Mouse (Mus musculus) intestine, postnatal 0 days (tissue): Measurements from ENCODE around the gene Cdc42. TPM values are rescaled to one million over a fixed set of nuclear protein-coding genes. Genes with fewer than 3 reads are reported as not detected.

Source experiments
- ATAC-seq: fragments of 200-750 bp; cut with Nextera tagmentation; 2 replicates; pipeline ENCODE4 v1.8.0; 2017; ENCODE audit warnings: mild to moderate bottlenecking, moderate TSS enrichment, moderate library complexity
- H3K27ac ChIP-seq: fragments of 300-500 bp; sonication (generic); 2 replicates; pipeline ENCODE4 v1.5.1; 2014; ENCODE audit warnings: mild to moderate bottlenecking, low read depth, low read length, moderate library complexity
- H3K27me3 ChIP-seq: fragments of 300-500 bp; sonication (generic); replicated peaks from 2 replicates; pipeline ENCODE4 v1.6.1; 2014; ENCODE audit warnings: low read length, mixed read lengths; ENCODE audit not compliant: control insufficient read depth, insufficient read depth
- H3K36me3 ChIP-seq: fragments of 300-500 bp; sonication (generic); 2 replicates; pipeline ENCODE4 v1.6.1; 2014; ENCODE audit warnings: mild to moderate bottlenecking, moderate library complexity; ENCODE audit not compliant: control insufficient read depth, insufficient read depth
- H3K4me1 ChIP-seq: fragments of 300-500 bp; sonication (generic); replicated peaks from 2 replicates; pipeline ENCODE4 v1.6.1; 2014; ENCODE audit warnings: antibody characterized with exemption, low read length, mixed read lengths; ENCODE audit not compliant: control insufficient read depth, insufficient read depth
- H3K4me2 ChIP-seq: fragments of 300-500 bp; sonication (generic); replicated peaks from 2 replicates; pipeline ENCODE4 v1.6.1; 2014; ENCODE audit warnings: low read depth, mild to moderate bottlenecking, moderate library complexity
- H3K4me3 ChIP-seq: fragments of 300-500 bp; sonication (generic); 2 replicates; pipeline ENCODE4 v1.5.1; 2014; ENCODE audit warnings: low read depth, low read length
- H3K9ac ChIP-seq: fragments of 300-500 bp; sonication (generic); 2 replicates; pipeline ENCODE4 v1.6.1; 2014; ENCODE audit warnings: mild to moderate bottlenecking, low read depth, low read length
- H3K9me3 ChIP-seq: fragments of 300-500 bp; sonication (generic); 2 replicates; pipeline ENCODE4 v1.6.1; 2016; ENCODE audit warnings: mixed run types; ENCODE audit not compliant: control insufficient read depth
- CTCF ChIP-seq: sonication (generic); IDR thresholded peaks from 2 replicates; pipeline ENCODE4 v1.5.1; 2016; ENCODE audit warnings: low read depth, mild to moderate bottlenecking, control low read depth, antibody characterized with exemption, moderate library complexity
- WGBS: fragments of 180-500 bp; shearing (Covaris S2); extraction: QIAGEN DNeasy Blood & Tissue Kit; methylation state at CpG from one replicate; pipeline ENCODE4 v1.1.7; 2014; 5-methylcytosine and 5-hydroxymethylcytosine counted together
- polyA plus RNA-seq: library from polyadenylated mRNA; unstranded; fragments of >200 nt; fragmentation: Nextera tagmentation; extraction: Ambion mirVana; gene quantifications from 2 replicates; pipeline ENCODE4 v1.2.1, GENCODE M21; 2015

The Cdc42 gene
- polyA plus RNA-seq, 1 experiment from 2014 or later: 471 TPM

DNA sequence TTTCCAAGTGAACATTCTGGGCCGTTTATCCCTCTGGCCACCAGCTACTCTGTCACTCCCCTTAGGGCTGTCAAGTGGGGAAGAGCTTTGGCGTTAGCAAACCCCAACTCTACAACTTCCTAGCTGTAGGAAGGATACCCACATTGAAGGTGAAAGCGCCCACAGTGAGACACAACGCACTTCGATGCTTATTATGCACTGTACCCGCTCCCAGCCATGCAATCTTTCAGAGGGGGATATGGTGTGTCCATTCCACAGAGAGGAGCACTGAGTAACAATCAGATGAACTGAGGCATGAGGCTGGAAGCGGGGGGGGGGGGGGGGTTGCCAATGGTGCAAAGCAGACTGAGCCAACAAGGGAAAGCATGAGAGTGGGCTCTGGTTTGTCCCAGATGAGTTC, 52.5 kb downstream of the Cdc42 start:
- no peak for ATAC-seq

DNA sequence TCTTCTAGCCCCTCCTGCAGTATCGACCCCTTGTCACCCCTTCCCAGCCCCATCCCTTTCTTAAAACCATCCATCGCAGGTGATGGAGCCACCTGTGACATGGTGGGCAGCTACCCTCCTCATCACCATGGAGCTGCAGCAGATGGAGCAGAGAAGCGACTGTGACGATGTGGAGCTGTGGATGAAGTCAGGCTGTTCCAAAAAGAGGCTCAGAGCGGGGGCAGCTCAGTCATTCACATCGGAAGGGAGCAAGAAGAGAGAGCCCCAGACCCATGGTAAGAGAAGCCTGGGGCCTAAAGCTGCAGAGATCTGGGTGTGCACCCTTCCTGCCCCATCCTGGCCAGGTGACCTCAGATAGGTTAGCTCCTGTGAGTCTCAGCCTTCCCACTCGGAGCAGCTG, 53.4 kb downstream of the Cdc42 start:
- WGBS: 87% methylated on average over 7 of the region's 7 CpGs
- no peak for ATAC-seq
- H3K27me3 ChIP-seq: no peaks in the 10 kb centered on the region

More for the DNA sequence above, 52.5 kb downstream of the Cdc42 start:
- H3K27me3 ChIP-seq: no peaks in the 10 kb centered on the region
- H3K4me3 ChIP-seq: no peak overlapping the region
- H3K4me2 ChIP-seq: no peak overlapping the region
- 77% methylated on average over 7 of the region's 7 CpGs for WGBS
- H3K9me3 ChIP-seq: no peaks in the 10 kb centered on the region
- no peak overlapping the region for H3K9ac ChIP-seq
- TF ChIP-seq CTCF: no peak
- H3K27ac ChIP-seq: no peak overlapping the region
- no peaks in the 10 kb centered on the region for H3K36me3 ChIP-seq
- H3K4me1 ChIP-seq: no peaks in the 10 kb centered on the region

DNA sequence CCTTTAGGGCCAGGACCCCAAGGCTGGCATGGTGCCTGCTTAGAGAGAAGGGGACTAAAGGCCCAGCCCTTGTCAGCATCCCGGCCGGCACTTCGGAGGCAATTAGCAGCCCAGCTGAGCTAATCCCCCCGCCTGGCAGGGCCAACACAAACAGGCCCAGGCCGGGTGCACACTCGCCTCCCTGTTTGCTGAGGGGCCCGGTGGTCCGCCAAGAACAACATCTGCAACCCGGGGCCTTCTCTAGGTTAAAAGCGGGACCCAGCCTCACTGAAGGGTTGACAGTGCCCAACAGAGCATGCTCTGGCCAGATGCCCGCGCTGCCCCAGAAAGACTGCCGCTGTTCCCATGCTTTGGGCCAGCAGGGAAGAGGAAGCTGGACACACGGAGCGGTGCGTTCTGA, 55.9 kb downstream of the Cdc42 start:
- H3K27me3 ChIP-seq: no peaks in the 10 kb centered on the region
- H3K27ac ChIP-seq: no peak overlapping the region
- ATAC-seq: no peak
- no peaks in the 10 kb centered on the region for H3K4me1 ChIP-seq
- H3K9ac ChIP-seq: no peak overlapping the region
- 66% methylated on average over 16 of the region's 16 CpGs for WGBS
- no peak overlapping the region for H3K4me3 ChIP-seq
- no peak for TF ChIP-seq CTCF
- H3K36me3 ChIP-seq: no peaks in the 10 kb centered on the region
- H3K4me2 ChIP-seq: no peak overlapping the region
- H3K9me3 ChIP-seq: no peaks in the 10 kb centered on the region

More for the DNA sequence above, 53.4 kb downstream of the Cdc42 start:
- Histone ChIP-seq H3K36me3 (no peaks in the 10 kb centered on the region), H3K27ac (no peak overlapping the region), H3K4me1 (no peaks in the 10 kb centered on the region), H3K9me3 (no peaks in the 10 kb centered on the region), H3K4me2 (no peak overlapping the region), H3K9ac (no peak overlapping the region), H3K4me3 (no peak overlapping the region)
- TF ChIP-seq CTCF: no peak

DNA sequence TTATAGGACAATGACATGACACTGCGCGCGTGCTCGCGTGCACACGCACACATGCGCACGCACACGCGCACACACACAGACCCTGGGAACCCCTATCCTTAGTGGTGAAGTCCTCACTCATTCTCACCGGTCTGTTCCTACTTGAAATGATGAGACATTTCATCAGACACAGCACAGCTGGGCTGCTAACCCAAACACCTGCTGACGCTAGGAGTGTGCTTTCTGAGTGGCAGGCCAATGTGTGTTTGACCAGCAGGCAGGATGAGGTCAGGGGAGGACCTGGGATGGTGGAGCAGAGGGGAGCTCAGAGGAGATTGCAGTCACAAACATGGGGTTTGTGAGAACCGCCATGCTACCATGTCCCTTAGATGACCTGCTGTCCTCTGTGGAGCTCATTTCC, 57.3 kb downstream of the Cdc42 start:
- H3K9me3 ChIP-seq: no peaks in the 10 kb centered on the region
- H3K4me3 ChIP-seq: no peak overlapping the region
- no peak overlapping the region for H3K4me2 ChIP-seq
- H3K27ac ChIP-seq: no peak overlapping the region
- no peaks in the 10 kb centered on the region for H3K27me3 ChIP-seq
- no peak for TF ChIP-seq CTCF
- WGBS: 86% methylated on average over 13 of the region's 13 CpGs
- no peak for ATAC-seq
- no peak overlapping the region for H3K9ac ChIP-seq
- H3K36me3 ChIP-seq: no peaks in the 10 kb centered on the region
- no peaks in the 10 kb centered on the region for H3K4me1 ChIP-seq

DNA sequence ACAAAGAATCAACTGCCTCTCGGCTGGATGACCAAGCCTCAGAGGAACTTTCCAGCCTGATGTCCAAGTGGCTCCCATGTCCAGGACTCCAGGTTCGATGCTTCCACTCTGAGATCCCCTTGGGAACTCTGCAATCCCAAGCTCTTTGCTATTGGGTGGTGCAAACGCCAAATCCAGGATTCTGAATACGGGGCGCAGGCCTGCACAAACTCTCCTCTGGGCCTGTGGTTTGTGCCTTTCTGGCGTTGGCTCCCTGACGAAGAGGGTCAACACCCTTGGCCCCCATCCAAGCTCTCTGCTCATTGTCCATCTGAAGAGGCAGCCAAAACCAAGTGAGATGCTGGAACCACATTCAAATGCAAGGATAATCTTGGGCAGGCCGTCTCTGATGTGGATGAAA, 59.1 kb downstream of the Cdc42 start:
- Histone ChIP-seq H3K27me3 (no peaks in the 10 kb centered on the region), H3K4me2 (no peak overlapping the region), H3K27ac (no peak overlapping the region), H3K9me3 (no peaks in the 10 kb centered on the region), H3K36me3 (no peaks in the 10 kb centered on the region), H3K4me3 (no peak overlapping the region), H3K9ac (no peak overlapping the region), H3K4me1 (no peaks in the 10 kb centered on the region)
- no peak for TF ChIP-seq CTCF
- no peak for ATAC-seq
- WGBS: 69% methylated on average over 8 of the region's 8 CpGs

DNA sequence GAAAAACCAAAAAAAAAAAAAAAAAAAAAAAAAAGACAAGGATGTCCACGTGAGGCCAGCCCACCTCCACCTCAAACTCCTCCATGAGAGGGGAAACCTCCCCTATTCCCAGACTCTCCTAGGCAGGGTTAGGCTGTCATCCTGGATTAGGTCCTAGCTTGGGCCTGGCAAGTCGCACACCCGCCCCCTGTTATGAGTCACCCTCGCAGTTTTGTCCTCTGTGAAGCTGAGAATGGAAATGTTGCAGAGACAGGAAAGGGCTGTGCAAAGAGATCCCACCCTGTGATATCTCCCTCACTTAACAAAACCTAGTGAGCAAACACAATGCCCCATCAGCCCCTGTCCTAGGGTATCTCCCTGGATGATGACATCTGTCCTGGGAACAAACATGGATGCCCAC, 59.9 kb downstream of the Cdc42 start:
- H3K36me3 ChIP-seq: no peaks in the 10 kb centered on the region
- 87% methylated on average over 4 of the region's 4 CpGs for WGBS
- no peaks in the 10 kb centered on the region for H3K4me1 ChIP-seq
- H3K4me3 ChIP-seq: no peak overlapping the region
- H3K27me3 ChIP-seq: no peaks in the 10 kb centered on the region
- H3K27ac ChIP-seq: no peak overlapping the region
- TF ChIP-seq CTCF: no peak
- no peak overlapping the region for H3K9ac ChIP-seq
- H3K9me3 ChIP-seq: no peaks in the 10 kb centered on the region
- ATAC-seq: no peak
- H3K4me2 ChIP-seq: no peak overlapping the region

DNA sequence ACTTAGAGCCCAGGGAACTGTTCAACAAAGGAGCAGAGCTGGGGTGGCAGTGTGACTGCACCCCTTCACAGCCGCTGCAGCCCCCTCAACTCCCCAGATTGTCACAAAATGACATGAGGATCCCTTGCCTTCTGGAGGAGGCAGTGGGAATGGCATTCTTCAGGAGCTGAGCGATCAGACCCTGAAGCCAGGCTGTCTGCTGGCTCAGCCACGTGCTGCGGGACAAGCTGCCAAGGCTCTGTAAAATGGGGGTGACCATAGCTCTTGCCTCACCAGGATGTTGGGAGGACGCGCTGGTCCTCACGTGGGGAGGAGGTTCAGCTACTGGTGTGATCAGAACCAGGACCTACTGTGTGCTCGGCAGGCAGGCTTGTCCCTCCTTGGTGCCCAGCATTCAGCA, 62.6 kb downstream of the Cdc42 start:
- H3K9me3 ChIP-seq: no peaks in the 10 kb centered on the region
- H3K4me2 ChIP-seq: no peak overlapping the region
- WGBS: 82% methylated on average over 8 of the region's 8 CpGs
- no peak for ATAC-seq
- no peak overlapping the region for H3K4me3 ChIP-seq
- no peaks in the 10 kb centered on the region for H3K4me1 ChIP-seq
- no peaks in the 10 kb centered on the region for H3K27me3 ChIP-seq
- no peak overlapping the region for H3K27ac ChIP-seq
- no peak for TF ChIP-seq CTCF
- H3K9ac ChIP-seq: no peak overlapping the region
- no peaks in the 10 kb centered on the region for H3K36me3 ChIP-seq
